Mouse (Mus musculus): ENCODE data around the gene Gm8994.

The Gm8994 gene

DNA sequence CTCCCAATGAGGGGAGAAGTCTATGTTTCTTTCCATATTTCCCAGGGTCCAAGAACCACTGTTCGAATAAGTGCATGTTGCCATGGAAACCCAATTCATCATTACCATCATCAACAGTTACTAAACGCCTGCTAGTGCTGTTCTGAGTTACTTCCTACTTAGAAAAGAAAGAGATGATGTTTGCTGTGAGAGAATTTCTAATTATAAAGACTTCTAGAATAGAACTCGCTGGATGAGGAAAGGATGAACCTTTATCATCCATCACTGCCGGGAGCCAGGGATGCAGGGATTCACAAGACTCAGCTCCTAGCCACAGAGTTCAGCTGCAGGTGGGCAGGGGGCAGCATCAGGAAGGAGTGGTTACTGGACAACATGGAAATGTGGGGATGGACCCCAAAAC lies 36.7 kb downstream of the Gm8994 start:
- no peak for DNase-seq

DNA sequence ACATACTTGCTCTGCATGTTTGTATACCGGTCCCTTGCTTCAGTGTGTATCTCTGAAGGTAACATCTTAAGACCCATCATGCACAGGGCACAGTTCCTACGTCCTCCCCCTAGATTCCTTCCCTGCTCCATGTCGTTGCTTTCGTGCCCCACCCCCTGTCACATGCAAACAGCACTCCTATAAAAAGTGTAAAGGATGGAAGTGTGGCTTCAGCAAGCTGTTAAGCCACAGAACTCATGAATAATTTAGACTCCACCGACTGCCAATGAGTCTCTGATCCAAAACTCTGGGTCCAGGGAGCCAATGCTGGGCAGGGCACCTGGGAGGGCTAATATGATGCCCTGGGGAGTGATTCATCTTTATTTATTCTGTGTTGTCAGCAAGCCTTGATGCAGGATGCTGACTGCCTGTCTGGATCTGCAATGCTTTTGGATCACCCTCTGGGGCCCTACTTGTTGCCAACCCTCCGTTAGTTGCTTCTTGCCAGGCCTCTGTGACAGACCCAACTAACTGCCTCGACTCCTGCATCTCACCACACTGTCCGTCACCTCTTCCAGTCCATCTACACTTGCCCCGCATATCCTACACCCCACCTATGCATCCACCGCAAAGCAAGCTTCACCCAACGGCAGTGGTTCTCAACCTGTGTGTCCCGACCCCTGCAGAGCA lies 37.2 kb downstream of the Gm8994 start:
- DNase-seq = no peak

DNA sequence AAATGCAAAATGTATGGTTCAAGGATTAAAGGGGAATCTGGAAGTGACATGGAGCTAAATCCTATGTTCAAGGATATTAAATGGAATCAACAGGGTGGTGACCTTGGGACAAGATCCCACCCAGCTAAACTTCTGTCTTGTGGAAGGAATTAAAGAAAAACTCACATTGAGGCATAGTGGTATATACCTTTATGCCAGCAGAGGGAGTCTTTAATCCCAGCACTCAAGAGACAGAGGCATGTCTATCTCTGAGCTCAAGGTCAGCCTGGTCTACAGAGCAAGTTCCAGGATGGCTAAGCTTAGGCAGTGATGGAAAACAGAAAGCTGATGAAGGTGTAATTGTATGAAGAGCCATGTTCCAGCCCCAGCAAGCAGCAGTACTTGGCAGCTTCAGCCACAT lies 48.8 kb downstream of the Gm8994 start:
- no peak for DNase-seq

Data from cerebellum, postnatal 36 days (tissue).